Mouse (Mus musculus): ENCODE measurements around the gene Defb20. TPM values are rescaled to one million over a fixed set of nuclear protein-coding genes. Genes with fewer than 3 reads are reported as not detected.

The Defb20 gene
- total and polyA plus RNA-seq, 2 experiments from 2014 or later, result not detected

- Histone ChIP-seq H3K27ac (no peak overlapping the region), H3K4me1 (ENCODE audit: insufficient read depth, low read length) (no peaks in the 10 kb centered on the region), H3K36me3 (ENCODE audit: insufficient read depth, low read length) (no peaks in the 10 kb centered on the region), H3K9ac (replicated peaks; ENCODE audit: low read length) (no peak overlapping the region), H3K4me3 (ENCODE audit: low read length) (no peak overlapping the region), H3K27me3 (ENCODE audit: insufficient read depth, low read length) (no peaks in the 10 kb centered on the region), H3K9me3 (ENCODE audit: low read length) (no peaks in the 10 kb centered on the region), H3K4me2 (ENCODE audit: low read depth, low read length) (no peak overlapping the region)
- TF ChIP-seq CTCF (IDR thresholded peaks at IDR 0.05; ENCODE audit: low read depth), result no peak
- 54% methylated on average over 4 of the region's 4 CpGs for WGBS
- no peak for DNase-seq (ENCODE audit: low spot score)
- ATAC-seq, result no peak
Measured at GRCm38 (mm10) chr2:152516084-152516483, 39.2 kb downstream of the Defb20 start.

- Histone ChIP-seq H3K4me2 (ENCODE audit: low read depth, low read length) (no peak within 1 kb of the TSS), H3K27ac (no peak within 1 kb of the TSS), H3K9ac (replicated peaks; ENCODE audit: low read length) (no peak within 1 kb of the TSS), H3K4me1 (ENCODE audit: insufficient read depth, low read length) (no peaks in the 10 kb centered on the region), H3K4me3 (ENCODE audit: low read length) (no peak within 1 kb of the TSS), H3K36me3 (ENCODE audit: insufficient read depth, low read length) (no peaks in the 10 kb centered on the region), H3K9me3 (ENCODE audit: low read length) (no peaks in the 10 kb centered on the region), H3K27me3 (ENCODE audit: insufficient read depth, low read length) (no peaks in the 10 kb centered on the region)
- no peak for TF ChIP-seq CTCF (IDR thresholded peaks at IDR 0.05; ENCODE audit: low read depth)
- ATAC-seq (no peak), DNase-seq (ENCODE audit: low spot score) (no peak)
- WGBS, result 74% methylated on average over 4 of the region's 4 CpGs
Measured at GRCm38 (mm10) chr2:152517981-152518380, 41.1 kb downstream of the Defb20 start, which contains the start of gene Defb28. Gene Defb28, plus strand, starts transcription at chr2:152518255.

Other genes starting within 250 kb of the Defb20 start
- 44.5 and 48.8 TPM in 2 replicates for gene Tbc1d20, start 183.2 kb upstream of the Defb20 start, total RNA-seq (2014; rRNA removed)
- gene Tbc1d20, start 183.2 kb upstream of the Defb20 start, polyA plus RNA-seq (2015; fragmentation: Nextera tagmentation; extraction: Ambion mirVana), result 27.5 and 27.7 TPM in 2 replicates
- gene Rbck1, start 144.4 kb upstream of the Defb20 start, total RNA-seq (2014; rRNA removed), result 119 and 135 TPM in 2 replicates
- 77.9 and 81.6 TPM in 2 replicates for gene Rbck1, start 144.4 kb upstream of the Defb20 start, polyA plus RNA-seq (2015; fragmentation: Nextera tagmentation; extraction: Ambion mirVana)
- gene Trib3, start 133.0 kb upstream of the Defb20 start, total RNA-seq (2014; rRNA removed), result 2.5 and 4.2 TPM in 2 replicates
- 2.7 and 3.4 TPM in 2 replicates for gene Trib3, start 133.0 kb upstream of the Defb20 start, polyA plus RNA-seq (2015; fragmentation: Nextera tagmentation; extraction: Ambion mirVana)
- 64.5 and 72.2 TPM in 2 replicates for gene Nrsn2, start 100.4 kb upstream of the Defb20 start, total RNA-seq (2014; rRNA removed)
- gene Nrsn2, start 100.4 kb upstream of the Defb20 start, polyA plus RNA-seq (2015; fragmentation: Nextera tagmentation; extraction: Ambion mirVana), result 83.8 and 91.3 TPM in 2 replicates
- 49.7 and 50.2 TPM in 2 replicates for gene Sox12, start 79.0 kb upstream of the Defb20 start, total RNA-seq (2014; rRNA removed)
- 9.7 and 10.1 TPM in 2 replicates for gene Sox12, start 79.0 kb upstream of the Defb20 start, polyA plus RNA-seq (2015; fragmentation: Nextera tagmentation; extraction: Ambion mirVana)
- gene Zcchc3, start 62.0 kb upstream of the Defb20 start, total RNA-seq (2014; rRNA removed), result 17.4 TPM in 2 replicates
- 15.8 and 16.1 TPM in 2 replicates for gene Zcchc3, start 62.0 kb upstream of the Defb20 start, polyA plus RNA-seq (2015; fragmentation: Nextera tagmentation; extraction: Ambion mirVana)
- 2.3 and 3.9 TPM in 2 replicates for gene 6820408C15Rik, start 61.5 kb upstream of the Defb20 start, total RNA-seq (2014; rRNA removed)
- gene 6820408C15Rik, start 61.5 kb upstream of the Defb20 start, polyA plus RNA-seq (2015; fragmentation: Nextera tagmentation; extraction: Ambion mirVana), result 3.6 and 4.0 TPM in 2 replicates
- not detected in 2 replicates for gene Defb23, start 12.4 kb upstream of the Defb20 start, total RNA-seq (2014; rRNA removed)
- not detected in 2 replicates for gene Defb23, start 12.4 kb upstream of the Defb20 start, polyA plus RNA-seq (2015; fragmentation: Nextera tagmentation; extraction: Ambion mirVana)
- not detected in 2 replicates for gene Defb22, start 13.1 kb downstream of the Defb20 start, total RNA-seq (2014; rRNA removed)
- gene Defb22, start 13.1 kb downstream of the Defb20 start, polyA plus RNA-seq (2015; fragmentation: Nextera tagmentation; extraction: Ambion mirVana), result not detected in 2 replicates
- not detected in 2 replicates for gene Defb26, start 34.6 kb downstream of the Defb20 start, total RNA-seq (2014; rRNA removed)
- not detected in 2 replicates for gene Defb26, start 34.6 kb downstream of the Defb20 start, polyA plus RNA-seq (2015; fragmentation: Nextera tagmentation; extraction: Ambion mirVana)
- not detected in 2 replicates for gene Defb28, start 41.2 kb downstream of the Defb20 start, total RNA-seq (2014; rRNA removed)
- gene Defb28, start 41.2 kb downstream of the Defb20 start, polyA plus RNA-seq (2015; fragmentation: Nextera tagmentation; extraction: Ambion mirVana), result not detected in 2 replicates
- not detected in 2 replicates for gene Defb29, start 63.0 kb downstream of the Defb20 start, total RNA-seq (2014; rRNA removed)
- not detected in 2 replicates for gene Defb29, start 63.0 kb downstream of the Defb20 start, polyA plus RNA-seq (2015; fragmentation: Nextera tagmentation; extraction: Ambion mirVana)
- not detected in 2 replicates for gene Gm17416, start 92.3 kb downstream of the Defb20 start, total RNA-seq (2014; rRNA removed)
- gene Gm17416, start 92.3 kb downstream of the Defb20 start, polyA plus RNA-seq (2015; fragmentation: Nextera tagmentation; extraction: Ambion mirVana), result not detected in 2 replicates
- gene Defb21, start 95.7 kb downstream of the Defb20 start, total RNA-seq (2014; rRNA removed), result not detected in 2 replicates
- not detected in 2 replicates for gene Defb21, start 95.7 kb downstream of the Defb20 start, polyA plus RNA-seq (2015; fragmentation: Nextera tagmentation; extraction: Ambion mirVana)
- not detected in 2 replicates for gene Defb19, start 103.2 kb downstream of the Defb20 start, total RNA-seq (2014; rRNA removed)
- not detected in 2 replicates for gene Defb19, start 103.2 kb downstream of the Defb20 start, polyA plus RNA-seq (2015; fragmentation: Nextera tagmentation; extraction: Ambion mirVana)
- gene Defb45, start 122.3 kb downstream of the Defb20 start, total RNA-seq (2014; rRNA removed), result not detected in 2 replicates
- gene Defb45, start 122.3 kb downstream of the Defb20 start, polyA plus RNA-seq (2015; fragmentation: Nextera tagmentation; extraction: Ambion mirVana), result not detected in 2 replicates
- not detected in 2 replicates for gene Defb36, start 127.3 kb downstream of the Defb20 start, total RNA-seq (2014; rRNA removed)
- gene Defb36, start 127.3 kb downstream of the Defb20 start, polyA plus RNA-seq (2015; fragmentation: Nextera tagmentation; extraction: Ambion mirVana), result not detected in 2 replicates
- not detected in 2 replicates for gene Defb25, start 146.0 kb downstream of the Defb20 start, total RNA-seq (2014; rRNA removed)
- gene Defb25, start 146.0 kb downstream of the Defb20 start, polyA plus RNA-seq (2015; fragmentation: Nextera tagmentation; extraction: Ambion mirVana), result not detected in 2 replicates
- gene Rem1, start 149.9 kb downstream of the Defb20 start, total RNA-seq (2014; rRNA removed), result 1.0 and 1.1 TPM in 2 replicates
- gene Rem1, start 149.9 kb downstream of the Defb20 start, polyA plus RNA-seq (2015; fragmentation: Nextera tagmentation; extraction: Ambion mirVana), result 0.57 and 0.65 TPM in 2 replicates
- gene H13, start 192.4 kb downstream of the Defb20 start, total RNA-seq (2014; rRNA removed), result 182 and 196 TPM in 2 replicates
- 162 and 163 TPM in 2 replicates for gene H13, start 192.4 kb downstream of the Defb20 start, polyA plus RNA-seq (2015; fragmentation: Nextera tagmentation; extraction: Ambion mirVana)
- 9.0 and 14.0 TPM in 2 replicates for gene Mcts2, start 210.0 kb downstream of the Defb20 start, total RNA-seq (2014; rRNA removed)
- 29.4 and 31.2 TPM in 2 replicates for gene Mcts2, start 210.0 kb downstream of the Defb20 start, polyA plus RNA-seq (2015; fragmentation: Nextera tagmentation; extraction: Ambion mirVana)